Mouse (Mus musculus) bone marrow macrophage, adult 2 months (primary cell): ENCODE data around the gene Apba1. TPM values are rescaled to one million over a fixed set of nuclear protein-coding genes. Genes with fewer than 3 reads are reported as not detected.

Experiments used
- H3K27ac ChIP-seq: 2 replicates; pipeline ENCODE4 v1.5.1; 2012; ENCODE audit warnings: low read depth, low read length; ENCODE audit not compliant: insufficient read depth
- H3K4me1 ChIP-seq: 2 replicates; pipeline ENCODE4 v1.6.1; 2012; ENCODE audit warnings: low read length; ENCODE audit not compliant: control insufficient read depth, insufficient read depth
- H3K4me3 ChIP-seq: 2 replicates; pipeline ENCODE4 v1.5.1; 2012; ENCODE audit warnings: mild to moderate bottlenecking, low read length, moderate library complexity; ENCODE audit not compliant: insufficient read depth
- CTCF ChIP-seq: IDR thresholded peaks from 2 replicates; pipeline ENCODE4 v1.5.1; 2012; ENCODE audit warnings: low read depth, mild to moderate bottlenecking, low read length, moderate library complexity
- POLR2A ChIP-seq: IDR thresholded peaks from 2 replicates; pipeline ENCODE4 v1.6.1; 2012; ENCODE audit warnings: mild to moderate bottlenecking, low read depth, low read length, borderline replicate concordance
- polyA plus RNA-seq: library from polyadenylated mRNA; stranded (reverse); fragments of >200 nt; gene quantifications from 2 replicates; pipeline ENCODE4 v1.2.4, GENCODE M21; 2012; ENCODE audit not compliant: missing spikeins, insufficient read depth, insufficient read length

Gene Apba1
- polyA plus RNA-seq, 1 experiment = 11.8 TPM

DNA sequence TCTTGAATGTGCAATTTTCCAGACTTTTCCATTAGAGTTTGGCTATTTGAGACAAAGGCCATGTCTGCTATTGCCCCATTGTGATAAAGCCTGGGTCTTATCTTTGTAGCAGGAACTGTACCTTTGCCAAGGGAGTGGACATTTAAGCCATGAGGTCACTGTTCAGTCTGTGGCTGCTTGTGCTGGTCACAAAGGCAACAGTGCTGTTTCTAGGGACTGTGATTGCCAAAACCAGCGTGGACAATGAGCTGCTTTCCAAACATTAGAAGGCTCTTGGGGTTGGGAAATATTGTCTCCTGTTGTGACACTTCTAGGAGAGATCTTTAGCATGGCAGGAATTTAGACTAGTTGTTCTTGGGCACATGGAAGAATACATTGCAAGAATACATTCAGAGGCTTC, 42.5 kb downstream of the Apba1 start:
- Histone ChIP-seq H3K4me3 (no peak overlapping the region), H3K4me1 (no peaks in the 10 kb centered on the region), H3K27ac (no peak overlapping the region)
- TF ChIP-seq CTCF = no peak
- TF ChIP-seq POLR2A = no peak

DNA sequence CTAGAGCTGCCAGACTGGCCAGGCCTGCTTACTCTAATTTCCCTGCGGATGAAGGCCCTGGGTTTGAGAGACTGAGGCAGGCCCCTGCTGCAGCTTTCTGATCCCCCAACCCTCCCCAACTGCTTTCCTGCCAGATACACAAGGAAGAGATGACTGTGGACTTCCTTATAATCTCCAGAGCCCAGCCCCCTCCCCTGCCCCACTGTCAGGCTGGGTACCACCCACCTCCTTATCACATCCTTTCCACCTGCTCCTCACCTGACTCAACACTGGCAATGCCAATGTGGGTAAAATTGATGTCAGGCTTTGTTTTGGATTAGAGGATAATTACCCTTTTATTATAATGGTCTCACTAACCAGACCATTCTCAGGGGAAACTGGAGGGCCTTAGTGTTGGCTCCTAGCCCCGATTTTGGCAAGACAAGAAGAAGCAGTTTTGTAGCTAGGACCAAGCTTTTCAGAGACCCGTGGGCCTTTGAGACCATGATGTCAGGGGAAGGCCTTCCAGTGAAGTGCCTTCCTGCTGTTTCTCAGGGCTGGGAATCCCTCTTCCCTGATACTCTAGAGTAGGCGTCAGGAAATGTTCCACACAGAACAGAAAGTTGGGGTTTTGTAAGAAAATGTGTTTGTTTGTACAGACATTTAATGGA, 44.7 kb downstream of the Apba1 start:
- Histone ChIP-seq H3K27ac (no peak overlapping the region), H3K4me3 (no peak overlapping the region), H3K4me1 (no peaks in the 10 kb centered on the region)
- TF ChIP-seq CTCF (no peak), POLR2A (no peak)

DNA sequence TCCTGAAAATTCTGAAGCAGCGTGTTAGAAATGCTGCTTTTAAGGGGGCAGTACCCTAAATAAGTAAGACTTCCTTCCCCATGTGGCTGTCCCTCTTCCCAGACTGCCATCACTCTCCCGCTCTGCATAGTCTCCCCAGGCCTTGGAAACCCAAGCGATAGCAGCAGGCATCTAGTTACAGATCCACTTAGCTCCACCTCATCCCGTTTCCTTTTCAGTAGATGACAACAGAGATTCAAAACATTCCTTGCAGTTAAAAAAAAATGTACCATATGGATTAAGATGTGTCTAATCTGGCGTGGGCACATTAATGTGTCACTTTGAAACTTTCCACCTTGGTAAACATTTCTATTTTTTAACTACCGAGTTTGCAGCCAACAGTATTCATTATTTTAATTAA, 48.1 kb downstream of the Apba1 start:
- Histone ChIP-seq H3K27ac (no peak overlapping the region), H3K4me3 (no peak overlapping the region), H3K4me1 (no peaks in the 10 kb centered on the region)
- TF ChIP-seq POLR2A (no peak), CTCF (no peak)

DNA sequence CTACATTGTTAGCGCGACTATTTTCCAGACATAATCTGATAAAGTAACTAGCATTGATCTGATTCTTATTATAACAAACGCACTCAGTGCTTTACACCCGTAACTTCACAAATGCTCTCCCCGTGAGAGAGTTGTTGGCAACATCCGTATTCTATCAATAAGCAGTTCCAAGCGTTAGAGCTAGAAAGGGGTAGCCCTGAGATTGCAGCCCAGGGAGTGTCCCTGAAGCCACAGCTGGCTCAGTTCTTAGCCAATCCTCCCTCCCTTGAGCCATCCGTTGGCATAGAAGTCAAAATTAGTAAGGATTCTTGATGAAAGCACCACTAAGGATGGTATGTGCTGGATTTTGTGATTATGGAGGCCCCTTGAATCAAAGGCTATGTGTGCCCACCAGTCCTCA, 48.7 kb downstream of the Apba1 start:
- H3K27ac ChIP-seq = no peak overlapping the region
- no peak for TF ChIP-seq CTCF
- TF ChIP-seq POLR2A = no peak
- H3K4me3 ChIP-seq = no peak overlapping the region
- no peaks in the 10 kb centered on the region for H3K4me1 ChIP-seq

DNA sequence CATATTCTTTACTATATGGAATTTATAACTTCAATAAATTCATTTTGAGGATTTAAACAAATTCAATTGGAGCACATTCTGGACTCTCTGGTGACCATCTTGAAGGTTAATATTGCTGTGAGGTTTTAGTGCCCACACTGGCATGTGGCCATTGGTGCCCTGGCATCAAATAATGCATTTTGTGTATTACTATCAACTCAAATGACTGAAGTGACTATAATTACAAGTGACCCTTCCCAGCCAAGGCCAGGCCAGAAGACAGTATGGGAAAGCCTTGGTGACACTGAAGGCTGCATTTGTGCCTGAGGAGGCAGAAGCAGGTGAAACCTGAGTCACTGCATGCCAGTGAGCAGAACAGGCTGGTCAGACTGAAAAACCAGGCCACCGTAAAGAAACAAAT, 50.5 kb downstream of the Apba1 start:
- H3K27ac ChIP-seq = no peak overlapping the region
- TF ChIP-seq POLR2A (no peak), CTCF (no peak)
- no peak overlapping the region for H3K4me3 ChIP-seq
- no peaks in the 10 kb centered on the region for H3K4me1 ChIP-seq

DNA sequence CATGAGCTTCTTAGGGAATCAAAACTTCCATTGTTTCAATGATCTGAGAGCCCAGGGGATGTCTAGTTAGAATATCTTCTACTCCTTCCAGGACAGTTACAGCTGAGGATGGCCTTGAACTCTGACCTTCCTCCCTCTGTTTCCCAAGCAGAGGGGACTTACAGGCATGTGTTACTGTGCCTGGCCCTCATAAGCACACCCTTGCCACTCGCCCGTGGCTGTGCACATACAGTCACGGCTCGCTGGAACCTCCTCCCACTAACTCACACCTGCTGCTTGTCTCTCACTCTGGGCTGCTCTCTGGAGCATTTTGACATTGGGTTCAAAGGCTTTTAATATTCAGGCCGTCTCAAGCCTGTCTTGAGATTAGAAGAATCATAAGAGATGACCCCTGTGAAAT, 51.8 kb downstream of the Apba1 start:
- Histone ChIP-seq H3K27ac (no peak overlapping the region), H3K4me1 (no peaks in the 10 kb centered on the region), H3K4me3 (no peak overlapping the region)
- TF ChIP-seq CTCF (no peak), POLR2A (no peak)

DNA sequence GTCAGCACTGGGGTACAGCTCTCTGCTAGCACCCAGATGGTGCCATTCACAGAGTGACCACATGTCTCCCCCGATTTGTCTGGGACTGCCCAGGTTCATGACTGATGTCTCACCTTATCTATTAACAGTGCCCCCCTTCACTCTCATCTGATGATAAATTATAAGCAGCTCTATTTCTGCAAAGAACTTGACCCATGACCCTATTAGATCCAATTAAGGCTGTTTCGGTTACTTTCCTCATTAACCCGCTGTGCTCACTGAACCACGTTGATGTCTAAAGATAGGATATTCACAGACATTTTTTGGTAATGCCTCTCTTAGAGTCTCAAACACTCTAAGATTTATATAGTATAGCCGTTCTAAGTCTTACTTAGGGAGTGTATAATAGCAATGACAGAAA, 52.3 kb downstream of the Apba1 start:
- no peak for TF ChIP-seq CTCF
- no peak for TF ChIP-seq POLR2A
- H3K4me1 ChIP-seq = no peaks in the 10 kb centered on the region
- H3K4me3 ChIP-seq = no peak overlapping the region
- H3K27ac ChIP-seq = no peak overlapping the region

DNA sequence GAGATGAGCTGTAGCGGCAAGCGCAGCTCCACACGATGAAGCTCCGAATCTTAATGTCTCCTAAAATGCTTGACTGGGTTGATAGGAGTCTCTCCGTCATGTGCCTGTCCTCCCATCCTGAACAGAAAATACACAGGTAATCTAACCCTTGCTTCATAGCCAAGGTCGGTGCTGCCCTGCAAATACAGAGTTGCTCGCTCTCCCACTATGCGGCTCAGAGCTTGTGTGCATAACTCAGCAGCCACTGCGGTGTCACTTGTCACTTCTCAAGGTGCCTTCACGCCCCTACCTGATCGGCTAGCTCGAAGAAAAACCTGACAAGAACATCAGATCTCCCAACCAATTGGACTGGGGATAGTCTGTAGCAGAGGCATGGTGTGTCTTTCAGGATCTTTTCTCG, 58.1 kb downstream of the Apba1 start:
- Histone ChIP-seq H3K4me1 (no peaks in the 10 kb centered on the region), H3K4me3 (no peak overlapping the region), H3K27ac (no peak overlapping the region)
- TF ChIP-seq CTCF = no peak
- TF ChIP-seq POLR2A = no peak

DNA sequence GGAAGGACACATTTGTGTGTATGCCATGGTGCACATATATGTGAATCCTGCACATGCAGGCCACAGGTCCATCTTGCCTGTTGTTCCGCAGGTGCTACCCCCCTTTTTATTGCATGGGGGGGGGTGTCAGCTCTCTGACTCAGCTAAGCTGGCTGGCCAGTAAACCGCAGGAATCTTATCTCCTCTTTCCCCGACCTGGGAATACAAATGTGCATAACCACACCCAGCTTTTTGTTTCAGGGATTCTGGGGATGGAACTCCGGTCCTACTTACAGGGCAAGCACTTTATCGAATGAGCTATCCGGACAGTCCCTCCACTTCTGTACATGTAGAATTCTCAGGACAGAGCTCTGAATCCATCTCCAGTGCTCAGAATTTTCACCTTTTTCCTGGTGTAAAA, 58.5 kb downstream of the Apba1 start:
- TF ChIP-seq POLR2A (no peak), CTCF (no peak)
- H3K4me1 ChIP-seq = no peaks in the 10 kb centered on the region
- H3K4me3 ChIP-seq = no peak overlapping the region
- H3K27ac ChIP-seq = no peak overlapping the region

DNA sequence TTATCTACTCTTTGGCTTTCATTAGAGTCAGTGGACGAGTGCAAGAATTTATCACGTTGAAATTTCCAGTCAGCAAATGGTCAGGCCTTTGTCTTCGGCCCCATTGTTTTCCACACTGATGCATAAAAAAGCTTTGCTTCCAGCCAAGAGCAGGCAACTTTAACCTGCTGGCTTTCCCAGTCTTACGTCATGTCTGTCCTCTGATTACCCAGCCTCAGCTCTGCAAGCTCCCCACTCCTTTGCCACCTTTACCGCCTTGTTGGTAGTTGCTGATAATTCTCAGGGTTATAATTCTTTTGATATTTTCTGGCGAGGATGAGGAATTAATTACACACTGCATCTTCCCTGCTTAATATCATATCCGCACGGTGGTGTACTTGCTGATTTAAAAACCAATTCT, 61.2 kb downstream of the Apba1 start:
- H3K27ac ChIP-seq = no peak overlapping the region
- TF ChIP-seq CTCF = no peak
- no peak for TF ChIP-seq POLR2A
- no peaks in the 10 kb centered on the region for H3K4me1 ChIP-seq
- H3K4me3 ChIP-seq = no peak overlapping the region

DNA sequence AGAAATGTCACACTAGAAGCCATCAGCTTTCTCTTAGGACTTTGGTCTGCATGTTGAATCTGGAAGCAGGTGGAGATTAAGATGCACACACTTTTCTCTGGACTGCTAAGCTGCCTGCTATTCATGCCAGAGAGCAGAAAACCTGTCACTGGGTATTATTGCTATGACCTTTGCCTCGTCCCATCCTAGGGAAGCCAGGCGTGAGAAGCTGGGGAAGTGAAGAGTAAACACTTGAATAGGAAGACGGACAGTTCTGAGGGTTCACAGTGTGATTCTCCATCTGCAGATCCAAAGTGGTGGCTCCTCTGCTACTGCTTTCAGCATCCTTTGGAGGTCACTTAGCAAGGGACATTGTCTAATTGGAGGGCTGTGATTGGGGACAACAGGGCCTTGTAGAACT, 63.8 kb downstream of the Apba1 start:
- TF ChIP-seq POLR2A = no peak
- no peak for TF ChIP-seq CTCF
- Histone ChIP-seq H3K27ac (no peak overlapping the region), H3K4me1 (no peaks in the 10 kb centered on the region), H3K4me3 (no peak overlapping the region)
